Mouse (Mus musculus) gastrocnemius, postnatal 14 days (tissue): Measurements from ENCODE around the gene Sit1. TPM values are rescaled to one million over a fixed set of nuclear protein-coding genes. Genes with fewer than 3 reads are reported as not detected.

Source experiments
- DNase-seq: peaks from one replicate; pipeline ENCODE4 v3.0.0; 2021; ENCODE audit warnings: mixed read lengths
- intact Hi-C: fragments of 180-260 bp; cut with DNase I; formaldehyde crosslinking; loops from one replicate; pipeline ENCODE4 v1.15.1; 2025; ENCODE audit warnings: low total_unique reads
- total RNA-seq, 2 experiments: library from RNA; stranded (reverse); gene quantifications; 2 replicates each; pipeline ENCODE4 v1.2.3; 2021

Sit1 gene
- total RNA-seq, 2 experiments from 2014 or later = not detected

DNA sequence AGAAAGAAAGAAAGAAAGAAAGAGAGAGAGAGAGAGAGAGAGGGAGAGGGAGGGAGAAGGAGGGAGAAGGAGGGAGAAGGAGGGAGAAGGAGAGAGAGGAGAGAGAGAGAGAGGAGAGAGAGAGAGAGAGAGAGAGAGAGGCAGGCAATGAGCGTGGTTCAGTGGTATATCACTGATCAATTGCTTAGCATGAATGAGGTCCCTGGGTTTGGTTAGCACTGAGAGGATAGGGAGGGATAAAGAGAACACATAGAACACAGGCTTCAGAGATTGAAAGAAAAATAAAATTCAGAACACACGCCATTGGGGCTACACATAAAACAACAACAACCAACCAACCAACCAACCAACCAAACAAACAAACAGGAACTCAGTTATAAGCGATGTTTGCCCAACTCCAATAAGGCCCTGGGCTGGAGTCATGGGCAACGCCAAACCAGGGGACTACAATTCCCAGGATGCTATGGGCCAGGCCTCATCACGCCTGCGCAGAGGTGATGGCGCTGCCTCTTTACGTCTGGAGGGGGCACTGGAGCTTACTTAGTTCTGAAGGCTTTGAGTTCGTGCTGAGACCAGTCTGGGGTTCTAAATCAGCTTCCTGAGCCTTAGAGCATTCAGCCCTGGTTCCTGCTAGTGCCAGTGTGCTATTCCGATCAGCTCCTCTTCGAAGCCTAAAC, 5.5 kb downstream of the Sit1 start:
- peak; percentile 88 for DNase-seq
- intact Hi-C loops = no loop called here

DNA sequence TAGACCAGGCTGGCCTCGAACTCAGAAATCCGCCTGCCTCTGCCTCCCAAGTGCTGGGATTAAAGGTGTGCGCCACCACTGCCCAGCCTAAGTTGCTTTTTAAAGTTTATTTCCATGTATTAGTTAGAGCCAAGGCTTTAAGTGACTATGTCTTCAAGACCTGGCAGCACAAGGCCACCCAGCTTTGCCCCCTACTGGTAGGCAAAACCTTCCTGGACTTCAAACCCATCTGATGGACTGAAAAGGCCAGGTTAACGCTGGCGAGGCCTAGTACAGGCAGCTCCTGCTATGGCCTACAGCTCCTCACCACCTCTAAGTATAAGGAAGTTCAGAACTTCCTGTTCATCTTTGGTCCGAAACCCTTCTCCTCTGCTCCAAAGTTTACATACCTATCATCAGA, 6.9 kb downstream of the Sit1 start:
- intact Hi-C loops = no loop called here
- DNase-seq = no peak

DNA sequence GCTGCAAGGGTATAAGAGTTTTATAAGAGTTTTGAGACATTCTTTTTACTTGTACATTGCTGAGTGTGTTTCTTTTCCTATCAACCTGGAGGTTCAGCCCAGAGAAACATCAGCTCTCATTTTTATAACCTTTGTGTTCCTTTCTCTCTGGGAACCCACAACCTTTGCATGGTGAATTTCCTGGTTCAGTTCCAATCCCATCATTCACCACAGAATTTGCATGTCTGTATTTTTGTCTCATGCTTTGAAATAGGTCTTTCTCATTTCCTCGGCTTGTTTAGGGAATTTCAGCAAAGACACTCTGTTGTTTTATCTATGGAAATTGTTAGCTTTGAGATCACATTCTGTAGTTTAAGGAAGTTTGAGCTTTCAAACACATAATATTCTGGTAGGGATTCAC, 9.9 kb downstream of the Sit1 start:
- intact Hi-C loops = no loop called here
- no peak for DNase-seq

- DNase-seq = no peak
- intact Hi-C loops = no loop called here
Observed at GRCm38 (mm10) chr4:43470301-43470700, 13.2 kb downstream of the Sit1 start.

DNA sequence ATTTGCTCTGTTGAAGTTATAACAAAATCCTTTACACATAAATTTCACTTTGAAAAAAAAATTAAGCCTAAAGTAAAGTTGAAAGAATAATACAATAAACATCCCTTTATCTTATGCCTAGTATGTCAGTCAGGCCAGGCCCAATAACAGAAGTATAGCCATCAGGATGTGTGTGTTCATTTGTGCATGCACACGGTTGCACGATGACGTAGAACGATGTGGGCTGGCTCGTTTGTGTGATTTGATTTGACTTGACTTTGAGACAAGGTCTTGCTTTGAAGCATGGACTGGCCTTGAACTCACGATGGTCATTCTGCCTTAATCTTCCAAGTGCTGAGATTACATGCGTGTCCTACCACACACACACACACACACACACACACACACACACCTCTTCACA, 16.7 kb downstream of the Sit1 start:
- no peak for DNase-seq
- intact Hi-C loops = no loop called here

- intact Hi-C loops = no loop called here
- DNase-seq = no peak
Observed at GRCm38 (mm10) chr4:43465935-43466334, 17.6 kb downstream of the Sit1 start.

DNA sequence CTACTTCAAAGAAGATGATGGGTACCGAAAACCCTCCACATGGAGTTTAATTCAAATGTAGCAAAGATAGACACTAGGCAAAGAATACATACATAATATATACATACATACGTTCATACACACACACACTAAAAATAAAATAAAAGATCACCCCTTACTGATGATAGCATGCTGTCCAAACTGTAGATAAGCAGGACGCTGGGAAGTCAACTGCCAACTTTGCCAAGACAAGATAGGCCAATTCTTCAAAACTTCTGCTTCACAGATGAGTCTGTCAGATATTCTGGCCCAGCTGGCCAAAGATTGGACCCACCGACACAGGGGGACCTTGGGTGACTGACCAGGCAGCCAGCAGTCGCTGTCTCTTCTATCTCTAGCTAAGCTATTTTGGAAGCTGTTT, 20.4 kb downstream of the Sit1 start:
- intact Hi-C loops = no loop called here

DNA sequence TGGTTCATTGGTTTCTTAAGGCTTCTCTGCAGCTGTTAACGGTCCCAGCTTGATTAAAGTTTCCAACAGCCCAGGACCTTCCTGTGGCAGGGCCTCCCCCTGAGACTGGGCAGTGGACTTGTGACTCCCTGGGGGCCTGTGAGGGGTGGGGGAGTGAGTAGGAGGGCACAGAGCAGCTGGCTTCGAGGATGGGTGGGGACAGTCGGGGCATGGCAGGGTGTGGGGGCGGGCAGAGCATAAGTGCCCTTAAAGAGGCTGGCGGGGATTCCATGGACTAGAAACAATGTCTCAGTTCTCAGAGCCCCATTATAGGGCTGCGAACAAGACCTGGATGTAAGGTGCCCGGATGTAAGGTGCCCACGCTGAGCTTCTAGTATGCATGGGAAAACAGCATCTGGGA, 26.4 kb downstream of the Sit1 start:
- DNase-seq = no peak
- intact Hi-C loops = no loop called here

More for the DNA sequence above, 20.4 kb downstream of the Sit1 start:
- DNase-seq = no peak

DNA sequence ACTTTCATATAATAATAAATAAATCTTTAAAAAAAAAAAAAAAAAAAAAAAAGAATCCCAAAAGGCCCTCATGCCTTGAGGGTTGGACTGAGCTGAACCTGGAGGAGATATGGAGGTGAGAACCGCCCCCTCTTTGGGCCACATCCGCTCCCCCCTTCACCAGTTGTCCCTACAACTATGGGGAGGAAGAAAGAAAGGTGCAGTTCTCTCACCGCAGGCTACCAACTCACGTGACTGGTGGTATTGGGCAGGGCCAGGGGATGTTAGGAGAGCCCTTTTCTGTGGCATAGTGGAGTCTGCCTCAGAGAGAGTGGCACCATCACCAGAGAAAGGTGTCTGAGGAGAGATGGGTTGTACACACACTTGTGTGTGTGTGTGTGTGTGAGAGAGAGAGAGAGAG, 27.1 kb downstream of the Sit1 start:
- DNase-seq = no peak
- intact Hi-C loops = no loop called here

DNA sequence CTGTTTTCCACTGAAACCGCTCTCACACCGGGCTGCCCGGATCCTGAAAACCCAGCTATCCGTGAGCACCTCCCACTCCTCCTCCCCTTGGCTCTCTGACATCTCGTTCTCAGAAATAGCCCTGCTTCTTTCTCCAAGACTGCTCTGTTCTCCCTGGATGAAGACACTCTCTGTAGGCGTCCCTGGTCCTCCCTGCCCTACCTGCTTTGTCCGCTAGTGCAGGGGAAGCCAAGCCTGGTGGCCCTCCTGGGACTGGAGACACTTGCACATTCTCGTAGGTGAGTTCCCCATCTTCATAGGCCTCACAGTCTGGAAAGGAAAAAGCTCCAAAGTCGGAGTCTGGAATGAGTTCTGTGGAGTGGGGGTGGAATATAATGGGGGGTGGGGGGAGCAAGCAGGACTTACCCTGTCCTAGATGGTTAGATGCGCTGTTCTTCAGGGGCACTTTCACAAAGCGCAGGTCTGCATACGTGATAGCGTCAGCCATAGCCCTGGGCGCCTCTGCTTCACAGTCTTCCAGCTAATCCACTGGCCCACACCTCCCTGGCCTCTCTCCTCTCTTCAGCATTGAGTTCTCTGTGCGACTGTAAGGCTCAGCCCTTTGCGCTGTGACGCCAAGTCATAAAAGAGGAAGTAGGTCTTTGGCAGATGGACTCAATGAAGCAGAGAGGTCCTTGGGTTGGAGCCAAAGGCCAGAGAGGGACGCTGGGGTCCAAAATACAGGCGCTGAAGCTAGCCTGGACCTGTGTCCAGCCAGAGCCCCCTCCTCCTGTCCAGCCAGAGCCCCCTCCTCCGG, 29.3 kb downstream of the Sit1 start, which contains the start of gene Cd72:
TSS of gene Cd72 (minus strand) at position 588 of the 796 bp plus-strand sequence.
- intact Hi-C loops = no loop called here
- DNase-seq = no peak

DNA sequence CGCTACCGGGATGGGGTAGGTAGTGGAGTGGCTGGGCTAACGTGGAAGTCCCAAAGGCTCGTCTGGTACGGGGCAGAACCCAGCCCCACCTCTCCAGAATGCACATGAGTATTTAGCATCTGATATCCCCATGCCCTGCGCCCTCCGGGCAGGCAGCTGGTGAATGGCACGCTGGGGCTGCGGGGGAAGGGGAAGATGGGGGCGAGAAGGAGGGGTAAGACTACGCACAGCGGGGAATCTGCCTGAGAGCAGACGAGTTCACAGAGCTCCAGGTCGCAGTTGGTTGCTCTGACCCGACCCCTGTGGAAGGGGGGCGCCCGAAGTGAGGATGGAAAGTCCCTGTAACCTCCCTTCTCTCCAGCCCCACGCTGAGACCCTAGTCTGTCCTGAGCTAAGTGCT, 30.1 kb downstream of the Sit1 start:
- DNase-seq = no peak
- intact Hi-C loops = no loop called here

DNA sequence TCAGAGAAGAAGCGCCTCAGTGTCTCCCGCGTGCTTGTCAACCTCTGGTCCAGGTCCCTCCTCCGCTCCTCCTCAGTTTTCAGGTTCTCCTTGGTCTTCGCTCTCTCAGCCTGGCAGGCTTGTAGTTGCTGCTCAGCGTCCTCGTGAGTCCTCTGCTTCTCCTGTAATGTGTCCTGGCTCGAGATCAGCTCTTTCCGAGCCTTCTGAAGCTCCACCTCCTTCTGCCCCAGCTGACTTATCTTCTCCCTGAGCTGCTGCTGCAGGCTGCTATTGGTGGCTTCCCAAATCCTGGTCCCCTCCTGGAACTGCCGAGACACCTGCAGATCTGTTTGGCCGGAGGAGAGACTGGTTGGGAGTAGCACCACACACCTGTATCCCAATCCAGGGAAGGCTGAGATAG, 31.2 kb downstream of the Sit1 start:
- intact Hi-C loops = no loop called here
- DNase-seq = no peak

GRCm38 (mm10) chr4:43448554-43448953, 35.0 kb downstream of the Sit1 start:
- intact Hi-C loops = no loop called here
- DNase-seq = no peak

DNA sequence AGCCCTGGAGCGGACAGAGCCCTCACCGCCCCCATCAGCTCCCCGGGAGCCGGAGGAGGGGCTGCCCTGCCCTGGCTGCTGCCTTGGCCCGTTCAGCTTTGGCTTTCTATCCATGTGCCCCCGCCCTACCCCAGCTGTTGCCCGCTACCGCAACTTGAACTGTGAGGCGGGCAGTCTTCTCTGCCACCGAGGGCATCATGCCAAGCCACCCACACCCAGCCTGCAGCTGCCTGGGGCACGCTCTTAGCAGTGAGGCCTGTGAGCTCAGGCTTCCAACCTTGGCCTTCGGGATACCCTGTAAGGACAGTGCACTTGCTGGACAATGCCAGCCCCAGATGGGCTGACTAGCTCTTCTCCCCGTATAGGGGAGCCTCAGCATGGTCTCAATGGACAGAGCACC, 36.3 kb downstream of the Sit1 start:
- intact Hi-C loops = no loop called here
- peak; percentile 83 for DNase-seq

- no peak for DNase-seq
- intact Hi-C loops = no loop called here
Observed at GRCm38 (mm10) chr4:43443511-43443910, 40.0 kb downstream of the Sit1 start.

- intact Hi-C loops = no loop called here
- peak; percentile 71 for DNase-seq
Observed at GRCm38 (mm10) chr4:43442456-43443361, 40.8 kb downstream of the Sit1 start.

DNA sequence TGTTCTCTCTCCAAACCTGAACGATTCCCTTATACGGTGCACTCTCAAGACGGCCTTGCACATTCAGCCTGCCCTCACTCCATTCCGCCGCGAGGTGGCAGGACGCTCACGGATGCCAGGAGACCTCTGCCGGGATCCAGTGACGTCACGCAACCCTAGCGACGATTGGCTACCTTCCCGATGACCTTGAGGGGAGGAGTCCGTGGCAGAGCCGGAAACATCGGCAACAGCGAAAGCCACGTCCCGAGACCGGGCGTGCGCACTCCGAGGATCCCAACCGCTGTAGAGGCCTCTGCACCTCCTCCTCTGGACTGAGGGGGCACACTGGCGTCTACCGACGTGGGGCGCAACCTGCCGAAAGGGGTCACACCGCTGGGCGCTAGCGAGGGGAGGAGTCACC, 41.5 kb downstream of the Sit1 start:
- DNase-seq = peak; percentile 99
- intact Hi-C loops = no loop called here

DNA sequence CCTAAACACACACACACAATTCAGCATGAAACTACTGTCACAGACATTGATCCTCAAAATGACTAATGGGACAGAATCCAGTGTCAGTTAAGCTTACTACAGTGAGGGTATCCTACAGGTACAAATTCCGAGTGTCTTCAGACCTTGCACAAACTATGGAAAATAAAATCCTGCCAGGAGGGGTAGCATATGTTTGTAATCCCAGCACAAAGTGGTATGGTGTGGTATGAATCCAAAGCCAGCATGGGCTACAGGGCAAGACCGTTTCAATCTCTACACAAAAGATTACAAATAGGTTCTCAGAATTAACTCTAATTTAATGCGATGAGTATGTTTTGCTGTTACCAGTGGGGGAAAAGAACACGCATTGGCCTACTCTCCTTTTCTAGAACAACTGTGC, 41.9 kb downstream of the Sit1 start, which contains the start of gene Tesk1:
TSS of gene Tesk1 (plus strand) at position 301 of the 400 bp plus-strand sequence.
- intact Hi-C loops = no loop called here
- no peak for DNase-seq

- intact Hi-C loops = no loop called here
- no peak for DNase-seq
Observed at GRCm38 (mm10) chr4:43432832-43433231, 50.7 kb downstream of the Sit1 start.
